Mouse (Mus musculus) testis, adult 2 months (tissue): ENCODE results near the gene Fhit.

ENCODE experiments used
- CTCF ChIP-seq: fragments of 200-500 bp; IDR thresholded peaks from 2 replicates; pipeline ENCODE4 v1.5.1; 2012; ENCODE audit warnings: low read depth, mild to moderate bottlenecking, inconsistent platforms, low read length, moderate library complexity; ENCODE audit not compliant: control insufficient read depth, insufficient read depth, insufficient replicate concordance
- POLR2A ChIP-seq: fragments of 200-500 bp; IDR thresholded peaks from 2 replicates; pipeline ENCODE4 v1.6.1; 2012; ENCODE audit warnings: low read depth, mild to moderate bottlenecking, inconsistent platforms, low read length, moderate library complexity; ENCODE audit not compliant: control insufficient read depth

- TF ChIP-seq CTCF (no peak), POLR2A (no peak)
Observed at GRCm38 (mm10) chr14:9609120-9609519, 1552.7 kb downstream of the Fhit start.
